Mouse (Mus musculus) thymus, postnatal 14 days (tissue): ENCODE data around the gene Clstn2.

Source experiments
- DNase-seq: peaks from one replicate; pipeline ENCODE4 v3.0.0; 2021

Clstn2 gene

GRCm38 (mm10) chr9:98032573-98033272 lies at the start of gene Clstn2:
Gene Clstn2 (minus strand): TSS chr9:98033181.
- DNase-seq: peak; percentile 6

- no peak for DNase-seq
Measured at GRCm38 (mm10) chr9:98067767-98068166, 34.8 kb upstream of the Clstn2 start.

GRCm38 (mm10) chr9:98061646-98062045 lies 28.7 kb upstream of the Clstn2 start:
- no peak for DNase-seq

DNA sequence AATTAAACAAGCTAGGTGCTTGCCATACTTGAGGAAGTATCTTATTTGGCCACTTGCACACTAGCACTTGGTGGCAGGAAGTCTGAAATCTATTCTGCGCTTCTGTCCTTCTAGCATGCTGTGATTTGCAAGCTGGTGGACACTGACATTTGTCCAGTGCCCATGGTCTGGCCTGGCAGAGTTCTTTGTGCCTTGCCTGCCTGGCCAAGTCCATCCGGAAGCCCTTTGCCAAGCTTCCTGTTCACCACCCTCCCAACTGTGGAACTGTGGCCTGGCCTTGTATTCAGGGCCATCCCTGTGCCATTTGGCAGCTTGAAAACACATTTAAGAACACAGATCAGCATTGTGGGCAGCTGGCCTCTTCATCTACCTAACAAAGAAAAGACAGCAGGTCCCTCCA lies 24.3 kb upstream of the Clstn2 start:
- DNase-seq: no peak

- DNase-seq: no peak
Measured at GRCm38 (mm10) chr9:98051343-98051742, 18.4 kb upstream of the Clstn2 start.

- DNase-seq: no peak
Measured at GRCm38 (mm10) chr9:98033273-98033855, 383 bp upstream of the Clstn2 start.

DNA sequence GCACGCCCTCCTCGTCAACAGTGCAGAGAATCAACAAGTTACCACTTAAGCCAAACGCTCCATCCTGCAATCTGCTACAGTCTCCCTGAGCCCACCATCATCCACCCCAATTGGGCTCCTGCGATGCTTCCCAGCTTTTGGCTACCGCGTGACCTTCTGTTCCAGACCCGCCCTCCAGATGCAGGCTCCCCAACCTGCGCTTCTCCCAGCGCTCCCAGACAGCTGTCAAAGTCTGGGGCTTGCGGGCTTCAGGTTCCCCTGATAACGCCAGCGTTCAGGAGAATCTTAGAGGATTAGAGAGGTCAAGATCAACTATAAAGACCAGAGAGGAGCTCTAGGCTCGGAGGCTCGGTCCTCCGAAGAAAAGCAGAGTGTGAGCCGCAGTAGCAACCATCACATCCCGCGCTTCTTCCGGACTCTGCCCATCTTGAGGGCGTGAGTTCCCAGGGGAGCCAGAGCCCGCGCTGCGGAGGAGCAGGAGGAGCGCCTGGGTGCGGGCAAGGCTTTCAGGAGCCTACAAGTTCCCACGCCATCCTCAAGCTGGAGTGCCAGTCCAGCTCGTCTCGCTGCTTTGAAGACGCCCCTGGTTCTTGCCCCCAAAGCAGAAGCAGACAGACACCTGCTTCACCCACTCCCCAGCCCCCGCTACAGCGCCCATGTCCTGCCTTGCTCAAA lies 946 bp downstream of the Clstn2 start:
- DNase-seq: no peak

DNA sequence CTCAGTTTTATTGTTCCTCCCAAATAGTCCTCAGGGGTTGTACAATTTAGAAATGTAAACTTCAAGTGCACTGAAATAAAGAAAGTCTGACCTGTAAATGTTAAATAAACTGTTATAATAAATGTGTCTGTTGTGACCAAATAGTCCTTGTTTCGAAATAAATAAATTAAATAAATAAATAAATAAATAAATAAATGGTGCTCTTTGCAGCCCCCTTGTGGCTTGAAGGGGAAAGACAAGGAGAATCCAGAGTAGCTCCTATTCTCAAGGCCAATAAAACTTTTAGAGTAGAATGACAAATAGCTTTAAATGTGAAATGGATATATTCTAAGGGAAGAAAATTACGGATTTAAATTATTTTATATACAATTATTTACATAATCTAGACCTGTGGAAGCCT lies 2.3 kb downstream of the Clstn2 start:
- no peak for DNase-seq

DNA sequence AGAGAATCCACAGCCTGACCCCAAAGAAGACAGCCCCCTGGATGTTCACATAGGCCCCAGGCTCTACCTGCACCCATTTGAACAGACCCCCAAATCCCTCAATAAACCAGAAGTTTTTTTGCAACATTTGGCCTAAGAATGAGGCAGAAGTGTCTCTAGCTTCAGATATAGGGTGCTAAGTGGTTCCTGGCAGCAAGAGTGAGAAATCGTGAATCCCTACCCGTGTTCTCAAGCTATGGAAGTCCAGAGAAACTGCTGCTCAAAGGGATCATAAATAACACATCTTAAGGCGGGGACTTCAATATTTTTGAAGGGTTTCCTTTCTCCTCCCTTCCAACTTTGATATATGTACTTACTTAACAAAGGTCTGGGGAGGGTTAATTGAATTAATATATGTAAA lies 7.4 kb downstream of the Clstn2 start:
- no peak for DNase-seq

GRCm38 (mm10) chr9:98023069-98023468 lies 9.9 kb downstream of the Clstn2 start:
- DNase-seq: no peak

DNA sequence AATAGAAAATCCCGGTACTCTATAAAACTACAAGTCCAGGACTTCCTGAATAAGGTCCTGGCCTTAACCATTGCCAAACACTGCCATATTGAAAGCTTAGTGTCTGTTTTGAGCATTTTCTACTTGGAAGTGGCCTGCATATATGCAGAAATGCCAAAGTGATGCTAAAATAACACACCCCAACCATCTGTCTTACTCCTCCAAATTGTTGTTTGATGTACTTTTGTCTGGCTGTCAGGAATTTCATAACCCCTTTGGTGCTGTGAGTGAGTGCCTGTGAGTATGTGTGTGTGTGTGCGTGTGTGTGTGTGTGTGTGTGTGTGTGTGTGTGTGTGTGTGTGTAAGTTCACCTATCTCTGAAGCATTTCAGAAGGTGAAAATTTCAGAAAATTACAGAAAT lies 13.1 kb downstream of the Clstn2 start:
- DNase-seq: no peak

- DNase-seq: no peak
Measured at GRCm38 (mm10) chr9:98018687-98019086, 14.3 kb downstream of the Clstn2 start.

DNA sequence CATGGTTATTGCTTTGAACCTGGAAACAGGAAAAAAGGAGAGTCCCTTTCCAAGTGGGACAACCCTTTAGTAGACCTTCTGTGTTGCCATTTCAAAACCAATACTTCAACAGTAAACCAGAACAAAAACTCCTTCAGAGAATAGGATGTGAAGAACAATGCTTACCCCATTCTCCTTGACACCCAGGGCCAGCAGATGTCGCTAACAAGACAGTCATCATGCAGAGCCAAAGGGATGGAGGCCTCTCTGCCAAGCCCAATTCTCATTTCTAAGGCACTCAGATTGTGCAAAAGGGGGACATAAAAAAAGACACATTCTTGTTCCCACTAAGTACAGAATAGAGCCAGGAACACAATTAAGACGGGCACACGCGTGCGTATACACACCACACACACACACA lies 16.4 kb downstream of the Clstn2 start:
- DNase-seq: no peak

DNA sequence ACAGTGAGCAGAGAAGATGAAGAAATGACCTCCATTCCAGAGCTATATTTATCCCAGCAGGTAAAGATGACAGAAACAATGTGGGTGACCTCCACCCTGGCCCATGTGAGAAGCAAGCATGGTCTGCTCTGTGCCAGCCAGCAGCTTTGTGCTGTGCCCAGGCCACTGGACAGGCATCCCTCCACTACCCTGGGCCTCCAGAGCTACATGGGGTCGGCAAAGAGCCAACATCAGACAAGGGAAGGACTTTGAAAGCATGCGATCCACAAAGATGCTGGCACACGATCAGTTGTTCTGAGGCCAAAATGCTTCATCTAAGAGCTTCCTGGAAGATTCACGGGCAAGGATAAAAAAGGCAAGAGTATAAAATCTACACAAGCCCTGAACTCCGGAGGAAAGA lies 36.6 kb downstream of the Clstn2 start:
- DNase-seq: no peak

DNA sequence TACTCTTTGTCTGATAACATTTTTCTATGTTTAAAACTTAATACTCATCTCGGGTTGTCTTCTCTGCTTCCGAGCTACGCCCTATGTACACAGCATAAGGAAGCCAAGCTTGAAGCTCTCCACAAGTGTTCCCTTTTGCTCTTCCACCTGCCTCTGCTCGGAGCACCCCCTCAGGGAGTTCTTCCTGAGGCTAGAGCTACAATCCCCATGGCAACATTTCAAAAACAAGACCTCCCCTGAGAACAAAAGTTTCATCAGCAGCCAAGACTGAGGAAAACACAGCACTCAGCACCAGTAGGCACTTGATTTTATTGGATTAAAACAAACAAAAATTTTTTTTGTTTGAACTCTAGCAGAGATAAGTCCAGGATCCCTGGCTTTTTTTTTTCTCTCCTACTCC lies 37.3 kb downstream of the Clstn2 start:
- no peak for DNase-seq

DNA sequence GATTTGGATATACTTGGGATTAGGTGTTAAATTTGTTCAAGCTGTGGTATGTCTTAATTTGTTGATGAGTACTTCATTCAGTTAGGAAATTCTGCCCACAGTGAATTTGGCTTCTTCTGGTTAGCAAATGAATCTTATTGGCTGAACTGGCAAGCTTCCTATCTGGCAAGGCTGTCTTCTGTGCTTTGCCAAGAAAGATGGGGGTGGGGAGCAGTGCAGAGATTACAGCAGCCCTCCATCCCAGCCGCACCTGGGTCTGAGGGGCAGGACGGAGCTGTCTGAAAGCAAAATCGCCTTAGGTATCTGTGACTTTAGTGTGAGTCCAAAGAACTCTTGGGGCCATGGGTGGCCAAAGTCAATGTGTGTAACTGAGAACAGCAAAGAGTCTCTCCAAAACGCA lies 40.9 kb downstream of the Clstn2 start:
- no peak for DNase-seq

DNA sequence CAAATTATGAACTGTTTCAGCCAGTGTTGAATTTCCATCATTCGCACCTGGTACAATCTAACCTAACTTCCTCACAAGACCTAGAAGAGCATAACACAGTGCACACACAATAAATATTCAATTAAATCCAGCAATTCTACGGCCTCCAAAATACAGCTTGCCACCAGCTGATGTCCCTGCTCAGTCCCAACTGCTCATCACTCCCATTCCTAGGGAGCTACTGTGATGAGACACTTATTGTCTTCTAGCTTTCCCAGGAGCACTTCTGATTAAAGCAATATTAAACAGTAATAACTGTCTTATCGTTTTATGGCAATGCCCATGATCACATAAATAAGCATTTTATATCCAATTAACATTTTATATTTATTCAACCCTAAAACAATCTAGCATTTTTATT lies 55.6 kb downstream of the Clstn2 start:
- DNase-seq: no peak

GRCm38 (mm10) chr9:97974801-97975347 lies 58.1 kb downstream of the Clstn2 start:
- DNase-seq: no peak

DNA sequence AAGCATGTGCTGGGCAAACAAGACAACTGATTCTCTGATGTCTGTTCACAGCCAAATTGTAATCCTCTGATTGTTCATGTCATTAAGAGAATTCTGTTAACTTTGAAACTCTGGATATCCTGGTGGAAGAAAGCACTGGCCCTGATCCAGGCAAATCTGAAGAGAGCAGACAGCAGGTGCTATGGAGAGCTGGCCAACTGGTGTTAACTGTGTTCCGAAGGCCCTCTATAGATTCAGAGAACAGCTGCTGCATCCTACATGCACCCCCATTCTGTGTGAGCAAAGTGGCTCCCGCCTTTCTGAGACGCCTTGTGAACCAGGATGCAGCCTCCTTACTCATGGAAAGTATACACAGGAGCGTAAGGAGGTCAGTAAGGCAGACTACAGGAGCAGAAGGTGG lies 66.3 kb downstream of the Clstn2 start:
- no peak for DNase-seq

DNA sequence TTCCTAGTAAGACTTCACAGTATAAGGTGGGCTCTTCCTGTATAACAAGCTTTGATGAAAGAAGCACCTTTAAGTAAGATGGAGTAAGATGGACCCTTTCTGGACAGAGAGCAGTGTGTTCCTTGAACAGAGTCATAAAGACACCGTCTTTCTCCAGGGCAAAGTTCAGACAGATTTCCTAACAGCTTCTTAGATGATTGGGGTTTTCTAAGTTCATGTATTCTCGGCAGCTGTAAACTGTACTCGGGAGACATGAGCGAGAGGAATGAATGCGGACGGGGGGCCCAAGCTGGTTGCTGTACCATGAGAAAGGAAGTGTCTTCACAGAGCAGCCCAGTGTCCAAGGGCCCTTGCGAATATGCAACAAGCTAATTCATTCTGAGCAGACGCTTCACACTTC lies 75.5 kb downstream of the Clstn2 start:
- no peak for DNase-seq

GRCm38 (mm10) chr9:97956407-97957106 lies 76.4 kb downstream of the Clstn2 start:
- DNase-seq: no peak

DNA sequence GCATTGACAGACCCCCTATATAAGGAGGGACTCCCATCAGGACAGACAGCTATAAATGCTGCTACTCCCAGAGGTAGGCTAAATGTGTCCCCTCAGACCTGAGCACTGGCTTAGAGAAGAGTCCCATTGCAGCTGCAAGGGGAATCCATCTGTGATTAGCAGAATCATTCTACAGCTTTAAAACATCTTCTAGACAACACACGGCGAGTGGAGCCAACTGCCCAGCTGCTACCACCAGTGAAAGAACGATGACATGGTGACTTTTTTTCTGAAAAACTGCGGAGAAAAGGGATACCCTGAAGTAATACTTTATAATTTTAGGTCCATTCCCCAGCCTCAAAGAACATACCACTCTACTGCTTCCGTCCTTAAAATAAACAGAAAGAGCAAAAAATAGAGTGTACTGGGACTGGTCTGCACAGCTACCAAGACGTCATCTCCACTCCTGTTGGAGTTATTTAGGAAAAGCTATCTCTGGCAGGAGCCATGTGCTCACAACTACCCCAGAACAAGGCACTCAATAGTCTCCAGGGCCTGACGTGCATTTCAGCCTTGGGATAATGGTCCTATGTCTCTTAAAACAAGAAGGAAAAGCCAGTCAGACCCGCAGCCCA lies 79.1 kb downstream of the Clstn2 start:
- DNase-seq: no peak

- DNase-seq: no peak
Measured at GRCm38 (mm10) chr9:97950378-97951006, 82.5 kb downstream of the Clstn2 start.
